Mouse (Mus musculus) T-helper 17 cell (primary cell): ENCODE measurements around the gene Zfp292.

Experiments used
- in situ Hi-C, 2 experiments: fragments of 300-600 bp; cut with MboI, MseI; formaldehyde crosslinking; loops; 1 replicate in 1 of 2; 2 replicates in 1 of 2; pipeline ENCODE4 v1.15.1; 2025; ENCODE audit warnings: high pct_unique_total_duplicates in 2 of 2

Gene Zfp292

GRCm38 (mm10) chr4:34801166-34802034 lies 81.4 kb downstream of the Zfp292 start:
- in situ Hi-C loops = no loop called here

- in situ Hi-C loops = no loop called here
Measured at GRCm38 (mm10) chr4:34798005-34798404, 84.8 kb downstream of the Zfp292 start.

- in situ Hi-C loops = no loop called here
Measured at GRCm38 (mm10) chr4:34797294-34797983, 85.3 kb downstream of the Zfp292 start.

- in situ Hi-C loops = no loop called here
Measured at GRCm38 (mm10) chr4:34796294-34796693, 86.5 kb downstream of the Zfp292 start.

GRCm38 (mm10) chr4:34786476-34786875 lies 96.3 kb downstream of the Zfp292 start:
- in situ Hi-C loops = no loop called here

DNA sequence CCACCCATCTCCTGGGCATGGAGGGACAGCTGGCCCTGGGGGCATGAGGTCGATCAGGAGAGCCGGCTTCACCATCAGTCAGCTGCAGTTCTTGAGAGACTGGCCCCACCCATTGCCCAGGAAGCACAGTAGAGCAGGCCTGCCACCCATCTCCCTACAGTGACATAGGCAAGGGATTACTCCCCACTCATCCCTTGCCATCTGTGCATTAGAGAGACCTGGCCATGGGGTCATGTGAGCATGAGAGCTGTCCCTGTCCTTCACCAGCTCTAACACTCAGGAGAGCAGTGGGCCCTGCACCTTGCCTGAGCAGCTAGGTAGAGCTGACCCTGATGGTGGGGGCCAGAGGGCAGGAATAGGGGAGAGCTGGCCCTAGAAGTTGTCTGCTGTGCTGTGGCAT lies 97.1 kb downstream of the Zfp292 start:
- in situ Hi-C loops = no loop called here

DNA sequence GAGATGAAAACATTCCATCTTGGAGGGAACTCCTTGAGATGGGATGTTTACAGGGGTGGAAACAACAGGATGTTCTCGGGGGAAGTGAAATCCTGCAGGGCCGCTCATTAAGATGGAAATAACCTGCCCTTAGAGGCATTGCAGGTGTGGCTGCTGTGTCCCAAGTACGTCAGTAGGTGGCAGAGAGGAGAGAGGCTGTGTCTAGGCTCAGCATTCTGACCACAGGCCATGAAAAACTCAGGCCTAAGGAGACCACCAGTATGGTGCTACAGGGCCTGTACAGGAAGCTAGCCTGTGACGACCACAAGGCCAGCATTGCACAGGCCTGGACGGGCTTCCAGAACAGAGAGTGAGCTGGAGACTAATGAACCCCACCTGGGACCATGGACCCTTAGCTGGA lies 97.9 kb downstream of the Zfp292 start:
- in situ Hi-C loops = loop anchor here in 1 of 2 experiments (5.0 kb wide), 2 partner anchors 103 to 137 kb away; no protein-coding TSS in a partner anchor

DNA sequence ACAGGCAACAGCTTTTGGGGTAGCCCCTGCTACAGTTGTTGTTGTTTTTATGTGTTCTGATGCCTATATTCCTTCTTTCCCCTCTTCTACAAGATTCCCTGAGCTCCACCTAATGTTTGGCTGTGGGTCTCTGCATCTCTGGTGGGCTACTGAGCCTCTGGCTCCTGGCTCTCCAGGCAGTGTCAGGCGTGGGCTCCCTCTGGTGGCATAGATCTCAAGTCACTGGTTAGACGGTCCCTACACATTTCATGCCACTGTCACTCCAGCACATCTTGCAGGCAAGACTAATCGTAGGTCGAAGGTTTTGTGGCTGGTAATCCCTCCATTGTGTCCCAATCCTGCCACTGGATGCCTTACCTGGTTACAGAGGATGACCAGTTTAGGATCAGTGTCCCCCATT lies 100.0 kb downstream of the Zfp292 start:
- in situ Hi-C loops = loop anchor here in 1 of 2 experiments (5.0 kb wide), 2 partner anchors 100 to 140 kb away; no protein-coding TSS in a partner anchor

GRCm38 (mm10) chr4:34777677-34778527 lies 104.9 kb downstream of the Zfp292 start, which contains the start of gene Smim8:
Smim8 (minus strand) TSS chr4:34778423.
- in situ Hi-C loops = loop anchor here in 1 of 2 experiments (5.0 kb wide), 1 partner anchor 86 kb away; no protein-coding TSS in a partner anchor

- in situ Hi-C loops = no loop called here
Measured at GRCm38 (mm10) chr4:34771652-34772371, 110.9 kb downstream of the Zfp292 start.

DNA sequence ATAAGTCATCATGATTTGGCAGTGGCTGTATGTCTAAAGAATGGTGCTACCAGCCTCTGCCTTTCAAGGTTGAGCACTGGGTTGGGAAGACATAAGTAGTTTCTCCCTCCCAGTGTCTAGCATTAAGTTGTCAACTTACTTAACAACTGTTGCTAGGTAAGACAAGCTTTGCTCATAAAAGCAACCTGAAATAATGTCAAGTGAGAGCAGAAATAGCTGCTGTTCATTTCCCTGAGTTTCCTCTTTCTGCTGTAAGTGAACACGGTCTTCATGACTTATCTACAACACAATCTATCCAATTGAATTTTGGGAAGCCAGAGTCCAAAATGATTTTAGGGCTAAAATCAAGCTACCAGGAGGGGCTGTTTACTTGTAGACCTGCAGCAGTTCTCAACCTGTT lies 126.6 kb downstream of the Zfp292 start, which contains the start of gene Gm136:
Gm136 (minus strand) TSS at position 101 of the 400 bp plus-strand sequence.
- in situ Hi-C loops = no loop called here
